Comparison of ENCODE assay signal across 25 mouse cellular contexts in the genomic region with DNA sequence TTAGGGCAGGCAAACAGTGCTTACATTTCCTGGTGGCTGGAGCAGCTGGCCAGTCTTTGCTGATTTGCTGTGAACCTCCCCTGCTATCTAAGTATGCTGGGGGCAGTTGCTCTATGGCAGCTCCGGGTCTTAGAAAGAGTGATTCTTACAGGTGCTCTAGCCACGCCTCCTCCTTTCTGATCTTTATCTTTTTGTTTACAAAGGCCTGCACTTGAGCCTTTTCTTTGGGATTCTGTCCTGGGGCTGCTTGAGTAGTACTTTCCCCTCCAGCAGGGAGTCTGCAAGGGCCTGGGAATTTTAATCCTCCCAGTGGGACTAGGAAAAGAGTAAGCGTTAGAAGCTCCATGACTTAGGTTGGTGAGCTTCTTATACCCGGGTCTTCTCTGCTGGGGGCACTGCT. TPM values are rescaled to one million over a fixed set of nuclear protein-coding genes. Genes with fewer than 3 reads are reported as not detected.
A peak's percentile ranks its signal among the peaks of the same experiment; 100 is the strongest.
DNase-seq lines count a peak whose midpoint lies in the region; ATAC-seq and TF ChIP-seq lines count a peak whose summit lies in the region.
"Had no signal": no experiment of that assay in that cellular context is flagged by ENCODE, and none has a peak within 500 bp of the region (broad histone marks: within the 10 kb centered on the region; RNA-seq: fewer than 3 reads in every experiment).

No protein-coding gene starts in this region.

- WGBS in forebrain, embryonic 12.5 days = 14% methylated on average over 4 of the region's 4 CpGs
- 14% methylated on average over 4 of the region's 4 CpGs for WGBS in forebrain, embryonic 11.5 days
- 19% methylated on average over 4 of the region's 4 CpGs for WGBS in lung, embryonic 16.5 days

- in situ Hi-C loops in ES-E14 (cut with MboI; ENCODE audit: low sequenced_read_pairs in 2 of 2, unreplicated experiment in 2 of 2) = no loop called here

- no peaks in the 10 kb centered on the region for H3K9me3 ChIP-seq in forebrain, embryonic 12.5 days
- H3K9me3 ChIP-seq in forebrain, embryonic 11.5 days (ENCODE audit: control insufficient read depth, low read length) = no peaks in the 10 kb centered on the region
- no peaks in the 10 kb centered on the region for H3K9me3 ChIP-seq in lung, embryonic 16.5 days (ENCODE audit: control insufficient read depth, low read length)
- H3K9me3 ChIP-seq in ES-E14 (ENCODE audit: control insufficient read depth, insufficient read depth, low read depth, low read length) = no peaks in the 10 kb centered on the region
- H3K9me3 ChIP-seq: embryonic facial prominence, embryonic 13.5 days; forebrain, embryonic 15.5 days; heart, embryonic 10.5 days; heart, embryonic 15.5 days; hindbrain, embryonic 13.5 days had no signal

- H3K4me2 ChIP-seq in forebrain, embryonic 12.5 days = no peak overlapping the region
- H3K4me2 ChIP-seq in forebrain, embryonic 11.5 days (ENCODE audit: low read depth, low read length, severe bottlenecking) = no peak overlapping the region
- no peak overlapping the region for H3K4me2 ChIP-seq in lung, embryonic 16.5 days (ENCODE audit: low read depth, low read length)
- H3K4me2 ChIP-seq: embryonic facial prominence, embryonic 13.5 days; forebrain, embryonic 15.5 days; heart, embryonic 15.5 days; hindbrain, embryonic 13.5 days had no signal

- ATAC-seq in forebrain, embryonic 12.5 days (ENCODE audit: low FRiP score) = no peak
- ATAC-seq in forebrain, embryonic 11.5 days (replicated peaks; ENCODE audit: low FRiP score) = no peak
- no peak for ATAC-seq in lung, embryonic 16.5 days (ENCODE audit: low read depth)
- ATAC-seq: forebrain, embryonic 15.5 days; hindbrain, postnatal 0 days had no signal

- H3K27me3 ChIP-seq in forebrain, embryonic 12.5 days = no peaks in the 10 kb centered on the region
- H3K27me3 ChIP-seq in forebrain, embryonic 11.5 days (ENCODE audit: control insufficient read depth, insufficient read depth, low read length) = no peaks in the 10 kb centered on the region
- H3K27me3 ChIP-seq in lung, embryonic 16.5 days (ENCODE audit: control insufficient read depth, insufficient read depth, low read depth, low read length) = no peaks in the 10 kb centered on the region
- H3K27me3 ChIP-seq: embryonic facial prominence, embryonic 13.5 days; forebrain, embryonic 15.5 days; heart, embryonic 15.5 days; hindbrain, embryonic 13.5 days had no signal

- H3K4me3 ChIP-seq in forebrain, embryonic 12.5 days (replicated peaks) = no peak overlapping the region
- H3K4me3 ChIP-seq in forebrain, embryonic 11.5 days (ENCODE audit: low read depth, low read length) = no peak overlapping the region
- no peak overlapping the region for H3K4me3 ChIP-seq in lung, embryonic 16.5 days (ENCODE audit: low read length)
- H3K4me3 ChIP-seq in ES-E14 (ENCODE audit: insufficient read depth in 1 of 2, low read depth in 1 of 2, low read length in 2 of 2, poor library complexity in 1 of 2, severe bottlenecking in 1 of 2) = no peak overlapping the region
- H3K4me3 ChIP-seq: embryonic facial prominence, embryonic 13.5 days; forebrain, embryonic 15.5 days; heart, embryonic 10.5 days; heart, embryonic 15.5 days; hindbrain, embryonic 13.5 days had no signal

- H3K9ac ChIP-seq in forebrain, embryonic 12.5 days = 0 out of 2 replicates have a peak overlapping the region, but pooled peaks have one; percentile 4
- H3K9ac ChIP-seq in forebrain, embryonic 11.5 days (ENCODE audit: low read length) = no peak overlapping the region
- no peak overlapping the region for H3K9ac ChIP-seq in lung, embryonic 16.5 days (ENCODE audit: low read length)
- H3K9ac ChIP-seq in ES-E14 (ENCODE audit: insufficient read depth, low read depth, low read length, poor library complexity, severe bottlenecking) = no peak overlapping the region
- H3K9ac ChIP-seq: embryonic facial prominence, embryonic 13.5 days; forebrain, embryonic 15.5 days; heart, embryonic 15.5 days; hindbrain, embryonic 13.5 days had no signal

- peaks cover 2% of the 10 kb centered on the region; the same call in 1 of the 2 replicates for H3K4me1 ChIP-seq in forebrain, embryonic 12.5 days
- H3K4me1 ChIP-seq in forebrain, embryonic 11.5 days (replicated peaks; ENCODE audit: control insufficient read depth, insufficient read depth, low read length) = no peaks in the 10 kb centered on the region; the same call in 1 of the 2 replicates
- H3K4me1 ChIP-seq in lung, embryonic 16.5 days (replicated peaks; ENCODE audit: control insufficient read depth, insufficient read depth, low read length) = peaks cover 4% of the 10 kb centered on the region; the same call in 1 of the 2 replicates
- peaks cover 0 to 9% of the 10 kb centered on the region in 2 experiments; a peak in 1 of 4 replicates for H3K4me1 ChIP-seq in ES-E14 (ENCODE audit: control insufficient read depth in 2 of 2, insufficient read depth in 2 of 2, low read length in 2 of 2, poor library complexity in 1 of 2)
- H3K4me1 ChIP-seq: forebrain, embryonic 15.5 days; heart, embryonic 15.5 days; hindbrain, embryonic 13.5 days had no signal

- no peak overlapping the region for H3K27ac ChIP-seq in forebrain, embryonic 12.5 days
- no peak overlapping the region for H3K27ac ChIP-seq in forebrain, embryonic 11.5 days (ENCODE audit: low read depth, low read length)
- peak overlapping the region; percentile 10; the same call in 1 of the 2 replicates for H3K27ac ChIP-seq in lung, embryonic 16.5 days (ENCODE audit: low read length)
- peak overlapping the region; percentile 67 for H3K27ac ChIP-seq in ES-E14 (ENCODE audit: insufficient read depth, low read depth, low read length, poor library complexity, severe bottlenecking)
- H3K27ac ChIP-seq: embryonic facial prominence, embryonic 13.5 days; forebrain, embryonic 15.5 days; heart, embryonic 10.5 days; heart, embryonic 15.5 days; hindbrain, embryonic 13.5 days; hindbrain, postnatal 0 days had no signal

- H3K36me3 ChIP-seq in forebrain, embryonic 12.5 days (replicated peaks) = no peaks in the 10 kb centered on the region
- no peaks in the 10 kb centered on the region for H3K36me3 ChIP-seq in forebrain, embryonic 11.5 days (ENCODE audit: control insufficient read depth, insufficient read depth, low read length)
- H3K36me3 ChIP-seq in lung, embryonic 16.5 days (ENCODE audit: control insufficient read depth, insufficient read depth, low read length) = no peaks in the 10 kb centered on the region
- H3K36me3 ChIP-seq in ES-E14 (ENCODE audit: control insufficient read depth, insufficient read depth, low read length, poor library complexity, severe bottlenecking) = no peaks in the 10 kb centered on the region
- H3K36me3 ChIP-seq: embryonic facial prominence, embryonic 13.5 days; forebrain, embryonic 15.5 days; heart, embryonic 10.5 days; heart, embryonic 15.5 days; hindbrain, embryonic 13.5 days had no signal

- no peak for DNase-seq in forebrain, embryonic 11.5 days (ENCODE audit: low spot score)
- DNase-seq in lung, postnatal 36 days = no peak
- peak; percentile 77 for DNase-seq in ES-E14 (ENCODE audit: low read depth, low spot score)
- DNase-seq in yolk sac, embryonic 10.5 days (ENCODE audit: low spot score) = peak; percentile 44
- DNase-seq in gastrocnemius, postnatal 4 days (ENCODE audit: low spot score in 2 of 2) = no peak
- DNase-seq: adrenal gland, adult 2 months; adrenal gland, postnatal 25 days; cerebellum, adult 18-20 months; cerebellum, adult 9-11 months; cerebellum, postnatal 36 days; gastrocnemius, postnatal 36 days; heart, adult 18-20 months; heart, postnatal 14 days had no signal

TF ChIP-seq in ES-E14, 5 proteins besides CTCF, POLR2A, EP300 and RAD21:
- no peak for TF ChIP-seq ZC3H11A (IDR thresholded peaks at IDR 0.05; ENCODE audit: borderline replicate concordance, low read depth, low read length)
- TF ChIP-seq MAFK (IDR thresholded peaks at IDR 0.05; ENCODE audit: insufficient read depth, low read depth, low read length) = no peak
- no peak for TF ChIP-seq ZNF384 (IDR thresholded peaks at IDR 0.05; ENCODE audit: low read depth, low read length)
- no peak for TF ChIP-seq HCFC1 (IDR thresholded peaks at IDR 0.05; ENCODE audit: borderline replicate concordance, insufficient read depth, low read length)
- no peak for TF ChIP-seq CHD2 (IDR thresholded peaks at IDR 0.05; ENCODE audit: low read depth, low read length)

RNA-seq across cellular contexts. Expression of a gene that starts 12.4 kb away (rescaled TPM):
- polyA plus RNA-seq in forebrain, embryonic 12.5 days (2016; fragmentation: Nextera tagmentation; extraction: Ambion mirVana) = 8.9 and 9.6 TPM in 2 replicates
- 10.1 and 10.4 TPM in 2 replicates for polyA plus RNA-seq in forebrain, embryonic 11.5 days (2014; fragmentation: Nextera tagmentation; extraction: Ambion mirVana)
- polyA plus RNA-seq in lung, embryonic 16.5 days (2015; fragmentation: Nextera tagmentation; extraction: Ambion mirVana) = 5.8 and 8.2 TPM in 2 replicates
- 15.3 and 16.7 TPM in 2 replicates for total RNA-seq in ES-E14 (2012; rRNA removed)
- 10 to 100 TPM; 46.6 to 49.1 TPM for total RNA-seq in gastrocnemius, postnatal 4 days (2021)

RNA-seq across cellular contexts. Expression of a gene that starts 30.4 kb away (rescaled TPM):
- polyA plus RNA-seq in forebrain, embryonic 12.5 days (2016; fragmentation: Nextera tagmentation; extraction: Ambion mirVana) = not detected in 2 replicates
- 0.40 TPM in 1 of 2 replicates, not detected in the other for polyA plus RNA-seq in forebrain, embryonic 11.5 days (2014; fragmentation: Nextera tagmentation; extraction: Ambion mirVana)
- not detected in 2 replicates for polyA plus RNA-seq in lung, embryonic 16.5 days (2015; fragmentation: Nextera tagmentation; extraction: Ambion mirVana)
- total RNA-seq in ES-E14 (2012; rRNA removed) = not detected in 2 replicates
- not detected for total RNA-seq in gastrocnemius, postnatal 4 days (2021)
- total RNA-seq: adrenal gland, adult 2 months; adrenal gland, postnatal 25 days; CH12.LX; gastrocnemius, postnatal 36 days; heart, adult 18-20 months; heart, postnatal 14 days; hematopoietic stem cell, adult 5-6 weeks; hindbrain, postnatal 0 days; MEL had no signal
- polyA plus RNA-seq: adrenal gland, adult 2 months; embryonic facial prominence, embryonic 13.5 days; forebrain, embryonic 15.5 days; heart, embryonic 10.5 days; heart, embryonic 15.5 days; hindbrain, postnatal 0 days; intestine, embryonic 14.5 days had no signal

Comparison
In these comparisons a context has a peak if more than half of its experiments do, and no peak if none do; other contexts are left out.
1. H3K27ac ChIP-seq: peak in lung, embryonic 16.5 days (single experiment) and ES-E14 (single experiment); none in forebrain, embryonic 12.5 days (single experiment) and forebrain, embryonic 11.5 days (single experiment).
2. DNase-seq: peak in ES-E14 (single experiment) and yolk sac, embryonic 10.5 days (single experiment); none in forebrain, embryonic 11.5 days (single experiment), lung, postnatal 36 days (single experiment) and gastrocnemius, postnatal 4 days (0 of 2).